Mouse (Mus musculus): ENCODE results near the gene Tbc1d2. TPM values are rescaled to one million over a fixed set of nuclear protein-coding genes. Genes with fewer than 3 reads are reported as not detected.
"Not testable (repeated sequence)": the region's sequence is repeated elsewhere in the genome, so short reads cannot be mapped to it uniquely, and the experiment has no call there.

Tbc1d2 gene
- polyA plus RNA-seq, 1 experiment: 17.9 TPM

DNA sequence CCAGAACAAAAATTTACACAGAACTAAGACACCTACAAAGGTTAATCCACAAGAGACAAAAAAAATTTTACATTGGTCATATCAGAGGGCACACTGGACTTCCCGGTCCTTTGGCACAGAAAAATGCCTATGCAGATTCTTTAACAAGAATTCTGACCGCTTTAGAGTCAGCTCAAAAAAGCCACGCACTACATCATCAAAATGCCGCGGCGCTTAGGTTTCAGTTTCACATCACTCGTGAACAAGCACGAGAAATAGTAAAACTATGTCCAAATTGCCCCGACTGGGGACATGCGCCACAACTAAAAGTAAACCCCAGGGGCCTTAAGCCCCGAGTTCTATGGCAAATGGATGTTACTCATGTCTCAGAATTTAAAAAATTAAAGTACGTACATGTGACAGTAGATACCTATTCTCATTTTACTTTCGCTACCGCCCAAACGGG is 69.2 kb downstream of the Tbc1d2 start:
- not testable (repeated sequence) for DNase-seq (ENCODE audit: low read depth)

GRCm38 (mm10) chr4:46578796-46579346 is 71.1 kb downstream of the Tbc1d2 start:
- DNase-seq (ENCODE audit: low read depth): not testable (repeated sequence)

- no peak for DNase-seq (ENCODE audit: low read depth)
Observed at GRCm38 (mm10) chr4:46578228-46578627, 71.8 kb downstream of the Tbc1d2 start.

DNA sequence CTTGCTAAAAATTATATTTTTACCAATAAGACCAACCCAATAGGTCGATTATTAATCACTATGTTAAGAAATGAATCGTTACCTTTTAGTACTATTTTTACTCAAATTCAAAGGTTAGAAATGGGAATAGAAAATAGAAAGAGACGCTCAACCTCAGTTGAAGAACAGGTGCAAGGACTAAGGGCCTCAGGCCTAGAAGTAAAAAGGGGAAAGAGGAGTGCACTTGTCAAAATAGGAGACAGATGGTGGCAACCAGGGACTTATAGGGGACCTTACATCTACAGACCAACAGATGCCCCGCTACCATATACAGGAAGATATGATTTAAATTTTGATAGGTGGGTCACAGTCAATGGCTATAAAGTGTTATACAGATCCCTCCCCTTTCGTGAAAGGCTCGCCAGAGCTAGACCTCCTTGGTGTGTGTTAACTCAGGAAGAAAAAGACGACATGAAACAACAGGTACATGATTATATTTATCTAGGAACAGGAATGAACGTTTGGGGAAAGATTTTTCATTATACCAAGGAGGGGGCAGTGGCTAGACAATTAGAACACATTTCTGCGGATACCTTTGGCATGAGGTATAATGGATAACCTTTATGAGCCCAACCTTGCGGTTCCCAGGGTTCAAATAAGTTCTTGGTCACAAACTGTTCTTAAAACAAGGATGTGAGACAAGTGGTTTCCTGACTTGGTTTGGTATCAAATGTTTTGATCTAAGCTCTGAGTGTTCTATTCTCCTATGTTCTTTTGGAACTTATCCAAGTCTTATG is 74.3 kb downstream of the Tbc1d2 start:
- not testable (repeated sequence) for DNase-seq (ENCODE audit: low read depth)

- no peak for DNase-seq (ENCODE audit: low read depth)
Observed at GRCm38 (mm10) chr4:46574841-46575240, 75.2 kb downstream of the Tbc1d2 start.

GRCm38 (mm10) chr4:46574024-46574753 is 75.8 kb downstream of the Tbc1d2 start:
- DNase-seq (ENCODE audit: low read depth): no peak

GRCm38 (mm10) chr4:46572616-46573015 is 77.4 kb downstream of the Tbc1d2 start:
- no peak for DNase-seq (ENCODE audit: low read depth)

- DNase-seq (ENCODE audit: low read depth): no peak
Observed at GRCm38 (mm10) chr4:46571744-46572143, 78.3 kb downstream of the Tbc1d2 start.

- no peak for DNase-seq (ENCODE audit: low read depth)
Observed at GRCm38 (mm10) chr4:46569671-46570070, 80.3 kb downstream of the Tbc1d2 start.

GRCm38 (mm10) chr4:46568169-46568568 is 81.8 kb downstream of the Tbc1d2 start:
- no peak for DNase-seq (ENCODE audit: low read depth)

DNA sequence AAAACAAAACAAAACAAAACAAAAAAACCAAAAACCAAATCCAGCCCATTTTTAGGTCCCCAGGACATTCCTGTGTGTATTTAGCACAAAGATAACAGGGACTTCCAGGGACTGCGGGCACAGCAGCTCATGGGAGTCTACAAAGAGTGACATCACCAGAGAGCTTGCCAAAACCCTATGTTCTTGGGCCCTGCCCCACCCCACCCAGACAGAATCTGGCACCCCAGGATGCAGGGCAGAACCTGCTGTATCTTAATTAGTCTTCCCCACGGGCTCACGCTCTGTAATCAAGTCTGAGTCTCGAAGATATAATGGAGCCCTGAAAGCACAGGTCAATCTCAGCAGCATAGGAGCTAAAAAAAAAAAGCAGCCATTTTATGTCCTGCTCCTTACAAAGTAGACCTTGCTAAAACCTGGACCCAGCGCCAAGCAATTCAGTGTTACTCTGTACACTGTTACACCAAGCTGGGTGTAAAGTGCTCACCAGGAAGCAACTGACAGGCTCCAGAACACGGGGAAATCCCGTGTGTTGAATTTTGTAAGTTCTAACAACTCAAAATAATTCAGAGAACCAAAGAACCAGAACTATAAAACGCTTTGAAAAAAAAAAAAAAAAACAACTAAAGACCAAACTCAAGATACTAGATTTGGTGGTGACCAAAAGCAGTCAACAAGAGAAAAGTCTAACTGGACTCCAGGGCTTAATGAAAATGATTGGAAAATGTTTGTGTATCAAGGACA is 82.9 kb downstream of the Tbc1d2 start:
- DNase-seq (ENCODE audit: low read depth): no peak

DNA sequence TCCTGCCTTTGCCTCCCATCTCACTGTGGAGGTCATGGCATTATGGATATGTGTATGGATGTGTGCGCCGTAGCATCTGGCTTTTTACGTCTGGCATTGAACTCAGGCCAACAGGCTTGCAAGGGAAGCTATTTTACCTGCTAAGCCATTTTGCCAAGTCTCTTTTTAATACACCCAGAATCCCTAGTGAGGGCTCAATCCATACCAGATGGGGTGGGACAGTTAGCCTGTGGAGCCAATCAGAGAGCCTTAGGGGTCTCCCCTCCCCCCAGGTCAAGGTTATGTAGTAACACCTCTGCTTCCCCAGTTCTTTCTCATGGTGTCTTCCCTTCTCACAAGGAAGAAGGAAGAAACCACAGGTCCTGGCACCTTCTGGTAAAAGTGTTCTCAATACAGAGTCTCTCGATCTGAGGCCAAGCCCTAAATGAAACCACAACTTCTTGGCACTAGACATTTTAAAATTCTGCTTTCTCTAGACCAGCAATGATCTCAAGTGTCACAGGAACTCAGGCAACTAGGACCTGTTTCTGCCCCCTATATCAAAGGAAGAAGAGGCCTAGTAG is 84.5 kb downstream of the Tbc1d2 start:
- DNase-seq (ENCODE audit: low read depth): no peak

- no peak for DNase-seq (ENCODE audit: low read depth)
Observed at GRCm38 (mm10) chr4:46564247-46564646, 85.8 kb downstream of the Tbc1d2 start.

- no peak for DNase-seq (ENCODE audit: low read depth)
Observed at GRCm38 (mm10) chr4:46563847-46564246, 86.2 kb downstream of the Tbc1d2 start.

GRCm38 (mm10) chr4:46562841-46563240 is 87.2 kb downstream of the Tbc1d2 start:
- DNase-seq (ENCODE audit: low read depth): no peak

GRCm38 (mm10) chr4:46562037-46562436 is 88.0 kb downstream of the Tbc1d2 start:
- no peak for DNase-seq (ENCODE audit: low read depth)

- DNase-seq (ENCODE audit: low read depth): no peak
Observed at GRCm38 (mm10) chr4:46560069-46560705, 89.8 kb downstream of the Tbc1d2 start.

DNA sequence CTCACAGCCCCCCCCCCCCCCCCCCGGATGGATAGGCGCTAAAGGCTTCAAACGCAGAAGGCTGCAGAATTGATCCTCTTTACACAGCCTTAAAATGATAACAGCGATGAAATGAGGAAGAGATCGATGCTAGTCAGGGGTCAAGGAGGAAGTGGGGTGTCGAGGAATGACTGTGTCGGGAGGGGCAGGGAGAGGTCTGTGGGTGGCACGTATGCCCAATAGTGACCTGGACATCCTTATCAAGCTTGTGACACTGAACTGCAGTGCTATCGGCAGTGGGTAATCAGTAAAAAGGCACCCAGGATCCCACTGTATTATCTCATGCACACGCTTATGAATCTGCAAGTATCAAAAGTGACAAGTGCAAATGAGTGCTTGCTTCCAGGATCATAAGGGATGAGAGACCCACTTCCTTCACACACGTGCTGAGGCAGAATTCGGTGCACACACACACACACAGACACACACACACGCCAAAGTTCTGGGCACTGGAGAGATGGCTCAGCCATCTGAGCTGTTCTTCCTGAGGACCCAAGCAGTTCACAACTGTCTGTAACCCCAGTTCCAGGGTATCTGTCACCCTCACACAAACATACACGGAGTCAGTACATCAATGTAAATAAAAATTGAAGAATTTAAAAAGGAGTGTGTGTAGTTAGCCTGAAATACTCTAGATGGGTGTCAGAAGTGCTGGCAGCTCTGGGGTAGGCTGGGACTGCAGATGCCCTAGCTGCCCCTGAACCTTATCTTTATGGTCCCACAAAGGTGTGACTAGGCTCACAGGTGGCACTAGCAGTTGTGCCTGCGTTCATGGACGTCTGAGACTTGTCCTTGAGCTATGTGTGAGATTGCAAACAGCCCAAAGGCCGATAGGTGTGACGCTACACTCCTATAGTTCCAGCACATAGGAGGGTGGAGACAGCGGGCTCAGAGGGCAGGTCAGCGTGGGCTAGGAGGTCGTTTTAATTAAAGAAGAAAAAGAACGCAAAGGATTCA is 91.0 kb downstream of the Tbc1d2 start:
- no peak for DNase-seq (ENCODE audit: low read depth)

GRCm38 (mm10) chr4:46556933-46557332 is 93.1 kb downstream of the Tbc1d2 start:
- DNase-seq (ENCODE audit: low read depth): no peak

DNA sequence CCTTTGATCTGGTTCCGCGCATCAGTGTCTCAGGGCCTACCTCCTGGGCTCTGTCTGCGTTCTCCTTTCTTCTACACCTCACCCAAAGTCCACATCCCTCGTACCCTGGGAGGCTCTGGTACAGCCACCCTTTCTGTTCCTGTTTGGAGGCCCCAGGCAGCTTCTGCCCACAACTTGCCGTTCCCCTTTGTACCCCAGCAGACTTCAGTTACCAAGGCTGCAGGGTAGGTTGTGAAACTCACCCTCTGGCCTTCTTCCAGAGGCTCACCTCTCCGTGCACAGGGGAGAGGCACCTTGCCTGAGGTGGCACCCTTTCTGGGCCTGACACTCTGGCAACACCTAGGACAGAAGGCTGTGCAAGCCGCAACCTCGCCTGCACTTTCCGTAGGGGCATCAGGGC is 94.2 kb downstream of the Tbc1d2 start:
- DNase-seq (ENCODE audit: low read depth): no peak

Measured in gonadal fat pad, adult 2 months (tissue).